Mouse (Mus musculus): Measurements from ENCODE around the gene Serpina3f.

The Serpina3f gene

GRCm38 (mm10) chr12:104248231-104248630 lies 33.9 kb downstream of the Serpina3f start:
- DNase-seq (ENCODE audit: low spot score), result no peak

- no peak for DNase-seq (ENCODE audit: low spot score)
These were observed 46.7 kb downstream of the Serpina3f start for GRCm38 (mm10) chr12:104261041-104261440.

DNA sequence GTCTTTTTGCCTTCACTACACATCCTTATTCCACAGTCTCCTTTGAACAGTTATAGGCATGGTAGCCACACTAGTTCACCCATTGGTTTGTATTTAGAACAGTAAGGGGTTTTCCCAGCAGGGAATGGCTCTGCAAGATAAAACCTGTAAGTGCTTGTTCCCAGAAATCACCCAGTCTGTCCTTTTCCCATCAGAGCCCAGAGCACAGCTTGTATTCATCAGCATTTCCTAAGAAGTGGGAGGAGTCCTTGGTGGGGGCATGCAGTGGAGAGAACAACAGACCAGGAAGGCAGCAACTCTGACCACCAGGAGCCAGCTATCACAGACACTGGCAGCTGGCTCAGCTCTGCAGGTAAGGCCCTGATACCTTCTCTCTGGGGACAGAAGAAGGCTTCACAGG lies 48.5 kb downstream of the Serpina3f start, which contains the start of gene Serpina3i:
Gene Serpina3i (plus strand): TSS at position 260 of the 400 bp plus-strand sequence.
- DNase-seq (ENCODE audit: low spot score), result no peak

DNA sequence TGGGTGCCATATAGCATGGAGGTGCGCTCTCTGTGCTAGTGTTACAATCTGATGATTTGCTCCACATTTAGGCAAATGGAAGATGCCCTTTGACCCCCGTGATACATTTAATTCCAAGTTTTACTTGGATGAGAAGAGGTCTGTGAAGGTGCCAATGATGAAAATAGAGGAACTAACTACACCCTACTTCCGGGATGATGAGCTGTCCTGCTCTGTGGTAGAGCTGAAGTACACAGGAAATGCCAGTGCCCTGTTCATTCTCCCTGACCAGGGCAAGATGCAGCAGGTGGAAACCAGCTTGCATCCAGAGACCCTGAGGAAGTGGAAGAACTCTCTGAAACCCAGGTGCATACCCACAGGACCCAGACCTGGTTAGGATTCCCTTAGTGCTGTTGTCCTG lies 52.0 kb downstream of the Serpina3f start:
- no peak for DNase-seq (ENCODE audit: low spot score)
